Mouse (Mus musculus): ENCODE data around the gene Nbdy. TPM values are rescaled to one million over a fixed set of nuclear protein-coding genes. Genes with fewer than 3 reads are reported as not detected.

The Nbdy gene
- polyA plus RNA-seq, 1 experiment from 2014 or later = 65.2 TPM

Other genes with a start within 250 kb of the Nbdy start
- 32.9 and 37.5 TPM in 2 replicates for gene Ubqln2, start 225.4 kb upstream of the Nbdy start, polyA plus RNA-seq (2016; fragmentation: Nextera tagmentation; extraction: Ambion mirVana)
- gene Cypt3, start 165.0 kb upstream of the Nbdy start, polyA plus RNA-seq (2016; fragmentation: Nextera tagmentation; extraction: Ambion mirVana) = 0.19 and 0.21 TPM in 2 replicates
- gene Kctd12b, start 27.2 kb upstream of the Nbdy start, polyA plus RNA-seq (2016; fragmentation: Nextera tagmentation; extraction: Ambion mirVana) = 4.7 and 4.8 TPM in 2 replicates
- 12.2 and 16.3 TPM in 2 replicates for gene Spin2c, start 108.6 kb downstream of the Nbdy start, polyA plus RNA-seq (2016; fragmentation: Nextera tagmentation; extraction: Ambion mirVana)

Data from midbrain, embryonic 10.5 days (tissue).